Mouse (Mus musculus) layer of hippocampus, adult 9-11 months (tissue): ENCODE measurements around the gene Gm17268.

Experiments
- DNase-seq: peaks from one replicate; pipeline ENCODE4 v3.0.0; 2022

Gene Gm17268

GRCm38 (mm10) chr11:82030171-82030570 lies 8.2 kb downstream of the Gm17268 start:
- DNase-seq: no peak

- no peak for DNase-seq
Measured at GRCm38 (mm10) chr11:82023769-82024168, 14.6 kb downstream of the Gm17268 start.

- DNase-seq: no peak
Measured at GRCm38 (mm10) chr11:82022504-82023056, 15.8 kb downstream of the Gm17268 start.

GRCm38 (mm10) chr11:82021406-82021805 lies 17.0 kb downstream of the Gm17268 start:
- DNase-seq: no peak

- no peak for DNase-seq
Measured at GRCm38 (mm10) chr11:82019793-82020192, 18.6 kb downstream of the Gm17268 start.

- no peak for DNase-seq
Measured at GRCm38 (mm10) chr11:82019389-82019788, 19.0 kb downstream of the Gm17268 start.

- DNase-seq: no peak
Measured at GRCm38 (mm10) chr11:82016181-82016780, 22.1 kb downstream of the Gm17268 start.

- no peak for DNase-seq
Measured at GRCm38 (mm10) chr11:82015066-82015465, 23.3 kb downstream of the Gm17268 start.

GRCm38 (mm10) chr11:82013756-82014155 lies 24.6 kb downstream of the Gm17268 start:
- no peak for DNase-seq

- DNase-seq: no peak
Measured at GRCm38 (mm10) chr11:82011411-82012193, 26.8 kb downstream of the Gm17268 start.

GRCm38 (mm10) chr11:82010115-82010514 lies 28.2 kb downstream of the Gm17268 start:
- no peak for DNase-seq

GRCm38 (mm10) chr11:82006796-82007423 lies 31.5 kb downstream of the Gm17268 start:
- DNase-seq: peak; percentile 17

GRCm38 (mm10) chr11:82004810-82005209 lies 33.6 kb downstream of the Gm17268 start:
- DNase-seq: no peak

- DNase-seq: no peak
Measured at GRCm38 (mm10) chr11:82000581-82000980, 37.8 kb downstream of the Gm17268 start.

GRCm38 (mm10) chr11:81999469-81999868 lies 38.9 kb downstream of the Gm17268 start:
- DNase-seq: no peak

- no peak for DNase-seq
Measured at GRCm38 (mm10) chr11:81998646-81999045, 39.7 kb downstream of the Gm17268 start.

- DNase-seq: no peak
Measured at GRCm38 (mm10) chr11:81997085-81997484, 41.3 kb downstream of the Gm17268 start.

GRCm38 (mm10) chr11:81996172-81996841 lies 42.1 kb downstream of the Gm17268 start:
- DNase-seq: peak; percentile 54

GRCm38 (mm10) chr11:81983146-81983545 lies 55.2 kb downstream of the Gm17268 start:
- peak; percentile 64 for DNase-seq

- DNase-seq: no peak
Measured at GRCm38 (mm10) chr11:81982191-81982590, 56.2 kb downstream of the Gm17268 start.
